Mouse (Mus musculus): ENCODE data around the gene Cbs.

Gene Cbs

DNA sequence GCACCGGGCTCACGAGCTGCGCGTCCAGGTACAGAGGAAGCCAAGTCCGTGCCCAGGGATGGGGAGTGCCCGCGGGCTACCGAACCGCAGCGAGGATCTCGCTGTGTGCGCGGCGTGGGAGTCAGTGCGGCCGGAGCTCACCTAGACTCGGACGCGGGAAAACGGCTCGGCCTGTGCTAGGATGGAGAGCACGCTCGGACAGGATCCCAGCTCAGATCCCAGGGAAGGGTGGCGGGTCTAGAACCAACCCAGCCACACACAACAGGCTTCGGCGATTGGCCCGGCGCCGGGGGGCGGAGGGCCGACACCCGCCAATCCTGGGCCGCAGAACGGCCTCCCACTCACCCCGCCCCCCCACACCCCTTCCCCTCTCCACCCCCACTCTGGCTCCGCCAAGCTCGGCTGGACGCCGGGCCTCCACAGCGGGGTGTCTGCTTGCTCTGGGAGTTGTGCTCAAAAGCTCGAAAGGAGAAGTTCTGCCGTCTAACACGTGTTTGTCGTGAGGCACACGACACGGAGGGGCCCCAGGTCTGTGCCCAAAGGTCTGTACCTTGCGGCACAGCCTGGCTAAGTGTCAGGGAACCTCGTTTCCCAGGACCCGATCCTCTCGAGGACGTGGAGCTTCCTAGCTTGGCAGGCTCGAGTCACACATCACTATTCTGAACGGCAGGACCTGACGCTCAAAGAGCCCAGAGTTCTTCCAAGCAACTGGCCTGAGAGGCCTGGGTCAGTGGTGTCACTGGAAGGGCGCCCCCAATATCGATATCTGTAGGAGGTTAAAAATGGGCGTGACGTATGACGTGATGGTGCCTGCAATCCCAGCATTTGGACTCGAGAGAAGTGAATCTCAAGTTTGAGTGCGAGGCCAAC, at the start of gene Cbs:
Gene Cbs, minus strand, starts transcription at position 297 of the 870 bp plus-strand sequence.
- ATAC-seq (ENCODE audit: insufficient number of reproducible peaks, low FRiP score, low TSS enrichment): no peak

DNA sequence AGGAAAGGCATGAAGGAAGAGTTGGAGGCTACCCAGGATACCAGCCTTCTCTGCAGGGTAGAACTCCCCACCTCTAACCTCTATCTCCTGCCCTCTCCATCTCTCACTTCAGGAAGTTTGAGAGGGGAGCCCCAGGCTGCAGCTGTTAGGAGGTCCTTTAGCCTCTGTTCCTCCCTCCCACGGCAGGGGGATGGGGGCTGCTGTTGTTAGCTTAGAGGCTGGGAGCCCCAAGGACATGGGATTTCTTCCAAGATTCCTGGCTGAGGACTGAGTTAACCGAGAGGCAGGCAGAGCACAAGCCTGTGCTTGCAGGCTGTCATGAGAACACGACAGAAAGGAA, 49.2 kb upstream of the Cbs start:
- ATAC-seq (ENCODE audit: insufficient number of reproducible peaks, low FRiP score, low TSS enrichment): no peak

DNA sequence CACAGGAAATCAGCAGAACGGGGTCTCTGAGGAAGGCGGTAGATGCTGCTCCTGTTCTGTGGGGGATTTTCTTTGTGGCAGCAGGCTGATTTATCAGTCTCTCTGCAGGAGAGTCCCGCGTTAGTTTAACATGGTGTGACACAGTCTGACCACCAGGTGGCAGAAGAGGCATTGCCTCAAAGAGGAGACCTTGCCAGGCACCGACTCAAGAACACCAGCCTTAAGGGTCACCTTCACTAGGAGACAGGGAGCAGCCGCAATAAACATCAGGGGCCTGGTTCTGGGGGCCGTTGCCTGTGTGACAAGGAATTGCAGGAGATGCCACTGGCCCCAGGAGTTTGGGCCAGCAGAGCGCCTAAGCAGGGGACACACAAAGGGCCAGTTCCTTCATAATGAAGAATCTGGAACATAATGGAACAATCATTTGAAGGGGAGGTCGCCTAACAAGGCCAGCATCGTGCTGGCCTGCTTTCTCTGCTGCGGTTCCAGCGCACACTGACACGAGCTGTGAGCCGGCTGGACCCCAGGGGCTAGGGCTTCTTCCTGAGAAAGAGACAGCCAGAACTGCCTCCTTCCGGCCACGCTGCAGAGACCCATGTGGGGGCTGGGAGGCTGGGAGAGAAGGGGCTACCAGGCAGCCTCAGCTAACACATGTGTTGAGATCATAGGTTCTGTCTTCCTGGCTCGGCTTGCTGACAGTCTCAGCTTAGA, 48.6 kb upstream of the Cbs start:
- peak; percentile 61; the same call in 1 of the 2 replicates for ATAC-seq (ENCODE audit: insufficient number of reproducible peaks, low FRiP score, low TSS enrichment)

DNA sequence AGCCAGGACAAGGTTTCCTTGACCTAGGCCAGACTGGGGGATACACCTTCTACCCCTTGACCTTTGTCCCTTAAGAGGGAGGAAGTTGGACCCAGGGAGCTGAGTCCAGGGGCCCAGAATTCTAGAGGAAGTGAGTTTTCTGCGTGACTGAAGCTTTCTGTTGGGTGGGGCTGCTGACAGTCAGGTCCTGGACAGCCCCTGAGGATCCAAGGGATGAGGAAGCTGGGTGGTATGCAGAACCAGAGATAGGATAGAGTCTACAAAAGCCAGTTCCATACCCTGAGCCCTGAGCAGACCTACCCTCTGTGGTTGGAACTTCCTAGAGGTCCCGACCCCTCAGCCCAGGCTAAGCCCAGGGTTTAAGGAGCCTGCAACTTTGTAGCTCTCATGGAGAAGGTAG, 43.4 kb upstream of the Cbs start:
- no peak for ATAC-seq (ENCODE audit: insufficient number of reproducible peaks, low FRiP score, low TSS enrichment)

DNA sequence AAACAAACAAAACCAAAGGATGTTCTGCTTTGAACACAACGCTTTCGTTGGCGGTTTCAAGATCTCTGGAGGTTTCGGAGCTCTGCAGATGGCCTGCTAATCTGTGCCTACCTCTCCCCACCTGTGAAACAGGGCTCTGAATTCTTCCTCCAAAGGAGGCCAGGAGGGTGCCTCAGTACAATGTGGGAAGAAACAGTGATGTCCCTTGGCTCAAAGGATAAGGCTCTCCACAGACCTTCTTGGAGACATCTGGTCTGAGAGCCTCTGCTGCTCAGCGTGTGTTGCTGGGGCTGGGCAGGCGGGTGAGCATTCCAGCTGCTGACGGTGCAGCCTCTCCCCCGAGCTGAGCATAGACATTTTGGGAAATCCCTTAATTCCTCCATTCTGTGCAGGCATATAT, 40.5 kb upstream of the Cbs start, which contains the start of gene Cryaa:
Gene Cryaa, plus strand, starts transcription at position 301 of the 400 bp plus-strand sequence.
- ATAC-seq (ENCODE audit: insufficient number of reproducible peaks, low FRiP score, low TSS enrichment): no peak

DNA sequence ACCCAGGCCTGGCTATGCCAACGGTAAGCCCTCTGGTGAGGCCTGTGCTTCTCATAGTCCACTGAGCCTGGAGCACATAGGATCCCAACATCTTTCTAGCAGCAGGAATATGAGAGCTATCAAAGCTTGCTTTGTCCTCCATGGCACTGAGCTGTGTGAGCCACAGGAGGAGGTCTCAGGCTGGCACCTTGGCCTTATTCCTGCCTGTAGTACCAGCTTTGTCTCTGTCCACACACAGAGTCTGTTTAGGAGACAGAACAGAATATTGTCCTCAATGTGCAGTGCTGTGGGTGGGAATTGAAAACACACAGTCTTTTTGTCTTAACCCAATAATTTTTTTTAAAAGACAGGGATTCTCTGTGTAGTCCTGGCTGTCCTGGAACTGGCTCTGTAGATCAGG, 37.4 kb upstream of the Cbs start:
- ATAC-seq (ENCODE audit: insufficient number of reproducible peaks, low FRiP score, low TSS enrichment): no peak

DNA sequence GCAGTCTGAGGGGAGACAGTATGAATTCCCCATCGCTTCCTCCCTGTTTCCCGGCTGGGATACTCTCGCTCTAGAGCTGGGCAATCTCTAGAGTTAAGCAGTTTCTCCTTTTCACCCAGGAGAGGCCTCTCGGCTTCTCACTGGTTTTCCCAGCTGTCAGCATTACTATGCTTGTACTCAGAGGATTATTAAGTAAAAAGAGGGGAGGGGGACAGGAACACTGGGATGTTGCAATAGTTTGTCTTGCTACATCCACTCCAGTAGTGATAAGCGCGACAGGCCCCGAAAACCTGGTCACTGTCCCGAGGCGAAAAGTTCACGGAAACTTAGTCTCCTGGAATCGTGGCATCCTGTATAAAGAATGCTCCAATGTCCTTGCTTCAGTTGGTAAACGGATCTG, 35.2 kb upstream of the Cbs start:
- no peak for ATAC-seq (ENCODE audit: insufficient number of reproducible peaks, low FRiP score, low TSS enrichment)

DNA sequence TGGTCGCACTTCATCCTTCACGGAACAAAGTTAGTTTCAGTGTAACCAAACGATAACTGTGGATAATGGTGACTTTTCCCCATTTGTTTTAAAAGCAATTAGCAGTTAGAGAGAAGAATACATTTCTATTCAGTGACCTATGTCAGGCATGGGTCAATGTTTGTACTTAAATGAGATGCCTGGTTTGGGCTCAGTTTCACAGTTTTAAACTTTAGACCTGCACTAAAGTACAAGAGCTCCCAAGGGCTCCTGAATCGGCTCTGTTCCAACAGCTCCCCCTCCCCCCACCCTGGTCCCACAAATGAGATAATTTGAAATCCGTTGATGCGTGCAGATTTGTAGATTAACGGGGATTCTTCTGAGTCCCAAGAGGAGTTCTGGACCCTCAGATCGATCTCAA, 34.7 kb upstream of the Cbs start:
- no peak for ATAC-seq (ENCODE audit: insufficient number of reproducible peaks, low FRiP score, low TSS enrichment)

DNA sequence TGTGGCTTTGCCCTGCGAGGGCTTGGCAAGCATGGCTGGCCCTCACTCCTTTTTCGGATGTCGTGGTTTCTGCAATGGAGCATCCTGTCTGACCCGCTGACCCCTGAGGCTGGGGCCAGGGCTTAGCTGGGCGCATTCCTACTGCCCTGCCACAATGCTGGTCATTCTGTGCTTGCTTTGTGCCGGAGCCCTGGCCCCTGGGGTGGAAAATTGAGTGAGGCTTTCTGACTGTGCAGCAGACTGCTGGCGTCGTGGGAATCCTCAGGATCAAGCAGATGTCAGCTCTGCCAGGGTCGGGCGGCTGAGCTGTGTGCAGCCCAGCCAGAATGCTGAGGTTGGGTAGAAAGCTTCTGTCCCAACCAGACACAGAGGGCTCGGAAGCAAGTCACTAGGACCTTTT, 33.1 kb upstream of the Cbs start:
- no peak for ATAC-seq (ENCODE audit: insufficient number of reproducible peaks, low FRiP score, low TSS enrichment)

DNA sequence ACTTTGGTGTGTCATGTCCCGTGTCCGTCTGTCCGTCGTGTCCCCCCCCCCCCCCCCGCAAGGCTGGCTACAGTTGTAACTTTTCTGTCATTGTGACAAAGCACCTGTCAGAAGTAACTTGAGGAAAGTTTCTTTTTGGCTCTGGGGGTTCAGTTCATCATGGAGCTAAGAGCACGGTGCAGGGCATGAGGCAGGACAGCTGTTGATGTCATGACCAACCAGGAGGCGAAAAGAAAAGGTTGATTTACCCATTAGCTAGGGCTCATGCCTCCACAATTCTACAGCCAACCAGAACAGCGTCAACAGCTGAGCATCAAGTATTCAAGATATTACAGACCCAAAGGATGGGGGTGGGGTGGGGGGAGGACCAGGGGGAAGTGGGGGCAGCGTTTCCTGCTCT, 31.3 kb upstream of the Cbs start:
- no peak for ATAC-seq (ENCODE audit: insufficient number of reproducible peaks, low FRiP score, low TSS enrichment)

DNA sequence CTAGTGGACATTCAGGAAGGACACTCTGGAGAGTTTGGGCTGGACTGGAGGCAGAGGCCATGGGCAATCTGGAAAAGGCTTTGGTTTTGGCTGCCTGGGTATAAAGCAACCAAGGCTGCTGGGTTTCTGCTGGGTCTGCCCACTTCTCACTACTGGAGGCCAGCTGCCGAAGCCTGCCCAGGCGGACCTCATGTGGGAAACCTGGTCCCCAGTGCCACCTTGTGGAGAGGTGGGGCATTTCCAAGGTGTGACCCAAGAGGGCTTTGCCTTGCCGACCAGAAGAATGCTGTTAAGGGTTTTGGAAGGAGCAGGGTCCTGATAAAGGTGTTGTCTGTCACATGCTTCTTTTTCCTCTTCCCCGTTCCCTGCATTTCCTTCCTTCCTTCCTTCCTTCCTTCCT, 27.7 kb upstream of the Cbs start:
- ATAC-seq (ENCODE audit: insufficient number of reproducible peaks, low FRiP score, low TSS enrichment): peak; percentile 74; the same call in 1 of the 2 replicates

DNA sequence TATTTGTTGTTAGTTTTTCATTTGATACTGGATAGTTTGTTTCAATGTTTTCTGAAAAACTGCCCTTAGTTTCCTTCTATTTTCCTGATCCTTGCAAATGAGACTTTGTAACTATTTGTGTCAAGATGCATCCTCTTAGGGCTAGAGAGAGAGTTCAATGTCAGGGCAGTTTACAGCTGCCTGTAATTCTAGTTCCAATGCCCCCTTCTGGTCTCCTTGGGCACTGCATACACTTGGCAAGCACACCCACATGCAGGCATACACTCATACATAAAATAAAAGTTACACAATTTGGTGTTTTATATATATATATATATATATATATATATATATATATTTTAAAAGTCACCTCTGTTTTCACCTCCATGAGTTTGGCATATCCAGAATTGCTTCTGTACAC, 25.8 kb upstream of the Cbs start:
- no peak for ATAC-seq (ENCODE audit: insufficient number of reproducible peaks, low FRiP score, low TSS enrichment)

DNA sequence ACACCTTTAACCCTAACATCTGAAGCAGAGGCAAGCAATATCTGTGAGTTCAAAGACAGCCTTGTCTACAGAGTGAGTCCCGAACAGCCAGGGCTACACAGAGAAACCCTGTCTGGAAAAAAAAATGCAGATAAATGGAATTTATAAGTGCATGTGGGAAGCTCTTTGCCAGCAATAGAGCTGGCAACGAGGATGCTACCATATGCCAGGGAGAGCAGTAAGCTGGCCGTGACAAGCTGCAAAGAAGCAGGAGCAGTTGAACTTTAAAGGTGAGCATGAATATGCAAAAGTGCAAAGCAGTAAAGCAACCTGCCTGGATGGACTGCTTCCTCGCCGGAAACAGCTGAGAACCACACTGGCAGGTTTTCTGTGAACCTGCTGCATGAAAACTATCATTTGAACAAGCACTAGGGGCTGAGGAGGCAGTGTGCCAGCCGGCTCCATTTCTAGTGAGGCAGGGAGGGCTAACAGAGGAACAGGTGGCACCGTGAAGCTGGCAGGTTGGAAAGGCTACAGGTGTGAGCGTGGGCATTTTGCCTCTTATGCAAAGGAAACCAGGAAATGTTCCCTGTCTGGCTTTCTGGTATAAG, 23.7 kb upstream of the Cbs start:
- ATAC-seq (ENCODE audit: insufficient number of reproducible peaks, low FRiP score, low TSS enrichment): no peak

DNA sequence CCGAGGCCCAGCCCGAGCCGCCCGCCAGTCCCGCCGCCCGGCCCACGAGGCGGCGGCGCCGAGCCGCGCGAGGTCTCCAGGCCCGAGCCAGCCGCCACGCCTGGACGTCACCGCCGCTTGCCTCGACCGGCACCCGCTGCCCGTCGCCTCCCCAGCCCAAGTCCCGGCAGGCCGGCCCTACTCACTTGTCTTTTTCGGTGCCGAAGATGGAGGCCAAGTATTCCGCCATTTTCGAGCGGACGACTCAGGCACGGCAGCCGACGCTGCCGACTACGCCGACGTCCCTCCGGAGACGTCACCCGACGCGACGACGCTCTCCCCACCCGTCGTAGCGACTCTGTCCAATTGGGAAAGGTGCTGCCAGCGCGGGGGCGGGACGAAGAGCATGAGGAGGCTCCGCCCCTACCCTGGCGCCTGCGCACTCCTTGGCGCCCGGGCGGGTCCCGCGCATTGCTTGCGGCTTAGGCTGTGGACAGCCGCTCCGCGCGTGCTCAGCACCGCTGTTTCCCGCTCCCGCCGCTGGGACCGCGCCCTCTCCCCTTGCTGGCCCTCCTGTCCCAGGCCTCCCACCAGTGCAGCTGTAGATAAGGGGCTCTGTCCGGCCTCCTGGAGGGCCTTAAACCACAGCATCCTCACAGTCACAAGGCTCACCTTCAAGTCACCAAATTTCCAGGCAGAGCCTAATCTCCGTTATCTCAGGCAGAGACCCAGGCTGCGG, 21.6 kb upstream of the Cbs start, which contains the start of gene U2af1:
Gene U2af1, minus strand, starts transcription at position 425 of the 718 bp plus-strand sequence.
- peak; percentile 97 for ATAC-seq (ENCODE audit: insufficient number of reproducible peaks, low FRiP score, low TSS enrichment)

DNA sequence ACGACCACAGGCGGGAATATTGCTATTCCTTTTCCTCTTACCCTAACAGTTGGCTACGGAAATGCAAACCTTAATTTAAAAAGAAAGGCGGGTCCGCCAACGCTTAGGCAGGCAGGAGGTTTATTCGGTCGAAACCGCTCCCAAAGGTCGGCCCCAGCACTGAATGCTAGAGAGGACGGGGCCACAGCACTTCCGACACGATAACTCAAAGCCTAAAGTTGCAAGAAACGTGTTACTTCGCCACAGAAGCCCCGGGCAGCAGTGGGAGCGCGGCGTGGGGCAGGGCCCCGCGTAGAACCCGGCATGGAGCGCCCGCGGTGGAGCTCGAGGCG, 21.1 kb upstream of the Cbs start:
- ATAC-seq (ENCODE audit: insufficient number of reproducible peaks, low FRiP score, low TSS enrichment): no peak

DNA sequence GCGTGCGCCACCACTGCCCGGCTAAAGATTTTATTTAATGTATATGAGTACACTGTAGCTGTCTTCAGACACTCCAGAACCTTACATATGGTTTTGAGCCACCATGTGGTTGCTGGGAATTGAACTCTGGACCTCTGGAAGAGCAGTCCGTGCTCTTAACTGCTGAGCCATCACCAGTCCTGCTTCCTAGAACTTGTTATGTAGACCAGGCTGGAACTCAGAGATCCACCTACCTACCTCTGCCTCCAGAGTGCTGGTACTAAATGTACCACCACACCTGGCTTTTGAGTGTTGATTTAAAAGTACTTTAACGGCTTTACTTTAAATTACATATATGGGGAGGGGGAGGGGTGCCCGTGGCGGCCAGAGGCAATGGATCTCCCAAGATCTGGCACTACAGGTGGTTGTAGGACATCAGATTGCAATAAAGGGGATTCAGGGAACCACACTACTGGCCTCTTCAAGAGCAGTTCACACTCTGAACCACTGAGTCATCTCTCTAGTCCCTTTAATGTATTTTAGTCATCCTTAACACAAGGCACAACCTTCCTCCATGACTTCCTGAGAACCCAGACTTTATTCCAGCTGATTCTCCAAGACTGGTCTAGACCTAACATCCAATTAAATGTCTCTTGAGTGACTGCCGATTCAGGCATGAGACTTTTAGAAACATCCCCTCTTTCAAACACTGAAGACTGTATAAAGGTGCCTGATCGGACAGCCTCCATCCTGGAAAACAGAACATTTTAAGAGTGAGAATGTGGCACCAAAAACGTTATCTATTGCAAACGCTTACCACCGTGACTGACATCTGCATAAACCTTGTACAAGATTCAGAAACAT, 20.3 kb upstream of the Cbs start:
- no peak for ATAC-seq (ENCODE audit: insufficient number of reproducible peaks, low FRiP score, low TSS enrichment)

DNA sequence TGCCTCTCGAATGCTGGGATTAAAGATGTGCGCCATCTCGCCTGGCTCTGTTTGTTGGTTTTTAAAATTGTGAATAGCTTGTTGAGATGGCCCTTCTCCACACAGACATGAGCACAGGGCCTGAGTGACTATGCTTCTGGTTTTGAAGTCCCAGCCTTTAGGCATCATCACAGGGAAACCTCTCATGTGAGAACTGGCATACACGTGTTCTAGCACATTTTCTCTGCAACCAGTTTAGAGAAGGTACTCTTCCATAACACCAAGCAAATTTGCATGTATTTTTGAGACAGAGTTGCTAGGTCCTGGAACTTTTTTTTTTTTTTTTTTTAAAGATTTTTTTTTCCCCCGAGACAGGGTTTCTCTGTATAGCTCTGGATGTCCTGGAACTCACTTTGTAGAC, 19.6 kb upstream of the Cbs start:
- no peak for ATAC-seq (ENCODE audit: insufficient number of reproducible peaks, low FRiP score, low TSS enrichment)

DNA sequence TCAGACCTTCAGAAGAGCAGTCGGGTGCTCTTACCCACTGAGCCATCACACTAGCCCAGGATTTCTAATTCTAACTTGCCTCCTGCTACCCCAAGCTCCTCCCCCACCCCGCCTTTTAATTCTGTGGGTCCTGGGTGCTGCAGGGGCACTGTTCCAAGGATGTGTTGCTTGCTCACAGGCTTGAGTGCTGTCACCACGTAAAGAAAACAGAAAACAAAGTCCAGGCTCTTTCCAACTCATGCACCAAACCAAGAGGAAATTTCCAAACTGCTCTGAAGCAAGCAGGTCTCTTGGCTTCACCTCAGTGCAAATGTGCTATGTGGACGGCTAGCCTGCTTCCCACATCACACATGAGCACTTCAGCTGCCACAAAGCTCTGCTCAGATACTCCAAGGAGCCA, 18.3 kb upstream of the Cbs start:
- ATAC-seq (ENCODE audit: insufficient number of reproducible peaks, low FRiP score, low TSS enrichment): no peak

DNA sequence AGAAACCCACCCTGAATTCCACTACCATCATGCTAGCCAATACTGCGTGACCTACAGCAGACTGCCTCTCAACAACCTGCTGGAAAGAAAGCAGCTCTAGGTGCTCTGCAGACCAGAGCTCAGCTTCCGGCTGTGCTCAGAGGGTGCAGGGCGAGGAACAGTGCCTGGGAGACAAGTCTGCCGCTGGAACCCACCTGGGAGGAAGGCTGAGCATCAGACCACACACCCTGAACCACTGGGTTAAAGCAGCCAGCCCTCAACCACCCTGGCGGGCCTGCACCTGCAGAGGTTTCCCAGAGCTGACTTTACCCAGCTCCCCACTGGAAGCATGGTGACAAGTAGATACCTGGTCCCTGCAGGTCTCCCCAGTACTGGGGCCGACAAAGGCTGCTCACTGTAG, 16.2 kb upstream of the Cbs start:
- ATAC-seq (ENCODE audit: insufficient number of reproducible peaks, low FRiP score, low TSS enrichment): no peak

DNA sequence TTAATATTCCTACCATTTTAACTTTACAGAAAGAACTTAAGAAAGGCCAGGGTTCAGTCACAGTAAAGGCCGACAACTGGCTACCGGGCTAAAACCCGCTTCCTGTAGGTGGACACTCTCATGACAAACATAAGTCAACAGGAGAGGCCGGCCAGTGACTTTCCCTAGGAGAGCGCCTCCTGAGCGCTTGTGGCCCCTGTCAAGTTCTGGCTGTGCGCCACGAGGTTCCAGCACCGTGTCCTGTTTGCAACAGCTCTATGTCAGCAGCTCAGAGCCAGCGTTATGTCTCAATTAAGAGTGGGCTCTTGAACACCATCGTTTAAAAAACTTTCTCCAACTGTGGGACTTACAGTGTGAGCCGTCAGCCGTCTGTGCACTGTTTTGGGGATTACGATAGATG, 15.1 kb upstream of the Cbs start:
- no peak for ATAC-seq (ENCODE audit: insufficient number of reproducible peaks, low FRiP score, low TSS enrichment)

All from cerebellum, adult (tissue).